Mouse (Mus musculus) layer of hippocampus, adult 9-11 months (tissue): Measurements from ENCODE around the gene Ier2.
A peak's percentile ranks its signal among the peaks of the same experiment; 100 is the strongest.

Experiments used
- DNase-seq: peaks from one replicate; pipeline ENCODE4 v3.0.0; 2022

The Ier2 gene

GRCm38 (mm10) chr8:84661458-84661871 lies 1.2 kb downstream of the Ier2 start:
- peak; percentile 89 for DNase-seq

GRCm38 (mm10) chr8:84660819-84661457 lies 1.7 kb downstream of the Ier2 start:
- DNase-seq: no peak

GRCm38 (mm10) chr8:84659936-84660818 lies 2.5 kb downstream of the Ier2 start:
- no peak for DNase-seq

- DNase-seq: no peak
Measured at GRCm38 (mm10) chr8:84658951-84659350, 3.7 kb downstream of the Ier2 start.

GRCm38 (mm10) chr8:84657680-84658079 lies 5.0 kb downstream of the Ier2 start:
- DNase-seq: no peak

GRCm38 (mm10) chr8:84657203-84657602 lies 5.4 kb downstream of the Ier2 start:
- DNase-seq: no peak

GRCm38 (mm10) chr8:84656641-84657126 lies 6.0 kb downstream of the Ier2 start:
- no peak for DNase-seq

- DNase-seq: no peak
Measured at GRCm38 (mm10) chr8:84656191-84656525, 6.5 kb downstream of the Ier2 start.

- DNase-seq: no peak
Measured at GRCm38 (mm10) chr8:84655336-84656190, 7.1 kb downstream of the Ier2 start.

GRCm38 (mm10) chr8:84654597-84654996 lies 8.1 kb downstream of the Ier2 start:
- no peak for DNase-seq

- no peak for DNase-seq
Measured at GRCm38 (mm10) chr8:84653092-84653631, 9.5 kb downstream of the Ier2 start.

GRCm38 (mm10) chr8:84650213-84650612 lies 12.4 kb downstream of the Ier2 start:
- DNase-seq: no peak

- DNase-seq: no peak
Measured at GRCm38 (mm10) chr8:84647461-84647901, 15.2 kb downstream of the Ier2 start.

GRCm38 (mm10) chr8:84646800-84647199 lies 15.9 kb downstream of the Ier2 start:
- no peak for DNase-seq

- DNase-seq: no peak
Measured at GRCm38 (mm10) chr8:84643019-84643418, 19.6 kb downstream of the Ier2 start.

GRCm38 (mm10) chr8:84641578-84642361 lies 20.9 kb downstream of the Ier2 start:
- no peak for DNase-seq

- no peak for DNase-seq
Measured at GRCm38 (mm10) chr8:84640617-84641294, 21.9 kb downstream of the Ier2 start.

- DNase-seq: no peak
Measured at GRCm38 (mm10) chr8:84640010-84640588, 22.6 kb downstream of the Ier2 start.

- peak; percentile 95 for DNase-seq
Measured at GRCm38 (mm10) chr8:84639162-84640009, 23.3 kb downstream of the Ier2 start.

GRCm38 (mm10) chr8:84638555-84639161 lies 24.0 kb downstream of the Ier2 start:
- no peak for DNase-seq
